Mouse (Mus musculus): ENCODE results near the gene Gm49396.

DNA sequence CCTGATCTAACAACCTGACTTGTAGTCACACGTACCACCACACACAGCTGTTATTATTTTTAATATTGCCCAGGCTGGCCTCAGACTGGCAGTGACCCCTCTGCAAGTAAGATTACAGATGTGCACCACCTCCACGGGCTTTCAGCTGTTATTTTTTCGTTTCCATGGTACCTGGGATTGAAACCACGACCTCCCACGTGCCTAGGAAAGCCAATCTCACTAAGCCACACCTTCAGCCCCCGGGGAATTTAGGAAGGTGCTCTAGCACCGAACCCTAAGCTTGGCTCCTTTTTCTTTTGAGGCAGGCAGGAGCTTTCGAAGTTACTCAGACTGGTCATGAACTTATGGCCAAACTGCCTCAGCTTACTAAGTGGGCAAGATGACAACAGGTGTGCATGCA is 41.3 kb downstream of the Gm49396 start:
- TF ChIP-seq CTCF (IDR thresholded peaks at IDR 0.05; ENCODE audit: low read depth, low read length): no peak
- no peak for TF ChIP-seq TAL1 (conservative IDR thresholded peaks at IDR 0.05; ENCODE audit: low read depth, low read length)
- TF ChIP-seq GATA2 (IDR thresholded peaks at IDR 0.05; ENCODE audit: borderline replicate concordance, low read depth, low read length): no peak
- TF ChIP-seq GATA1 (IDR thresholded peaks at IDR 0.05; ENCODE audit: borderline replicate concordance, low read length): no peak
